Mouse (Mus musculus) lung, postnatal 0 days (tissue): ENCODE data around the gene Hnrnpll. TPM values are rescaled to one million over a fixed set of nuclear protein-coding genes. Genes with fewer than 3 reads are reported as not detected.

ENCODE experiments used
- ATAC-seq: fragments of 200-750 bp; cut with Nextera tagmentation; 2 replicates; pipeline ENCODE4 v1.8.0; 2017; ENCODE audit warnings: moderate library complexity
- DNase-seq: peaks from one replicate; pipeline ENCODE4 v3.0.0-alpha.2; 2016; ENCODE audit warnings: low spot score
- H3K27ac ChIP-seq: fragments of 300-500 bp; sonication (generic); 2 replicates; pipeline ENCODE4 v1.5.1; 2014; ENCODE audit warnings: antibody characterized with exemption, mild to moderate bottlenecking, low read length, mixed read lengths
- H3K27me3 ChIP-seq: fragments of 300-500 bp; sonication (generic); replicated peaks from 2 replicates; pipeline ENCODE4 v1.6.1; 2014; ENCODE audit warnings: low read length, mixed read lengths; ENCODE audit not compliant: insufficient read depth
- H3K36me3 ChIP-seq: fragments of 300-500 bp; sonication (generic); 2 replicates; pipeline ENCODE4 v1.6.1; 2014; ENCODE audit warnings: low read length, mixed read lengths; ENCODE audit not compliant: insufficient read depth
- H3K4me1 ChIP-seq: fragments of 300-500 bp; sonication (generic); 2 replicates; pipeline ENCODE4 v1.6.1; 2014; ENCODE audit warnings: antibody characterized with exemption, low read depth, low read length, mixed read lengths; ENCODE audit not compliant: insufficient read depth
- H3K4me2 ChIP-seq: fragments of 300-500 bp; sonication (generic); replicated peaks from 2 replicates; pipeline ENCODE4 v1.6.1; 2014; ENCODE audit warnings: low read depth, mild to moderate bottlenecking, low read length, moderate library complexity, mixed read lengths
- H3K4me3 ChIP-seq: fragments of 300-500 bp; sonication (generic); 2 replicates; pipeline ENCODE4 v1.5.1; 2014; ENCODE audit warnings: low read depth, low read length
- H3K9ac ChIP-seq: fragments of 300-500 bp; sonication (generic); replicated peaks from 2 replicates; pipeline ENCODE4 v1.6.1; 2014; ENCODE audit warnings: low read depth, mild to moderate bottlenecking
- H3K9me3 ChIP-seq: fragments of 300-500 bp; sonication (generic); 2 replicates; pipeline ENCODE4 v1.6.1; 2016; ENCODE audit warnings: low read length, mixed read lengths
- CTCF ChIP-seq: IDR thresholded peaks from 2 replicates; pipeline ENCODE4 v1.5.1; 2016; ENCODE audit warnings: antibody characterized with exemption, mild to moderate bottlenecking
- EP300 ChIP-seq: IDR thresholded peaks from 2 replicates; pipeline ENCODE4 v1.6.1; 2016; ENCODE audit warnings: antibody characterized with exemption, mild to moderate bottlenecking, control low read depth
- WGBS: fragments of 180-500 bp; shearing (Covaris S2); extraction: QIAGEN DNeasy Blood & Tissue Kit; methylation state at CpG from one replicate; pipeline ENCODE4 v1.1.7; 2014; 5-methylcytosine and 5-hydroxymethylcytosine counted together
- polyA plus RNA-seq: library from polyadenylated mRNA; unstranded; fragments of >200 nt; fragmentation: Nextera tagmentation; extraction: Ambion mirVana; gene quantifications from 2 replicates; pipeline ENCODE4 v1.2.1, GENCODE M21; 2015

Hnrnpll gene
- polyA plus RNA-seq, 1 experiment from 2014 or later: 30.2 TPM

GRCm38 (mm10) chr17:80060828-80061782 is 1.0 kb downstream of the Hnrnpll start:
- Histone ChIP-seq H3K9me3 (no peaks in the 10 kb centered on the region), H3K27ac (peak overlapping the region; percentile 99), H3K36me3 (no peaks in the 10 kb centered on the region), H3K4me3 (peak overlapping the region; percentile 100), H3K27me3 (no peaks in the 10 kb centered on the region), H3K9ac (peak overlapping the region; percentile 97), H3K4me2 (peak overlapping the region; percentile 67), H3K4me1 (peaks cover 9% of the 10 kb centered on the region; the same call in 1 of the 2 replicates)
- no peak for TF ChIP-seq EP300
- no peak for TF ChIP-seq CTCF
- WGBS: 1% methylated on average over 50 of the region's 83 CpGs
- ATAC-seq: no peak
- DNase-seq: peak; percentile 78

GRCm38 (mm10) chr17:80060151-80060550 is 2.0 kb downstream of the Hnrnpll start:
- Histone ChIP-seq H3K4me3 (peak overlapping the region; percentile 100), H3K36me3 (no peaks in the 10 kb centered on the region), H3K9ac (peak overlapping the region; percentile 97; the same call in 1 of the 2 replicates), H3K9me3 (no peaks in the 10 kb centered on the region), H3K27ac (peak overlapping the region; percentile 99), H3K27me3 (no peaks in the 10 kb centered on the region), H3K4me2 (peak overlapping the region; percentile 67), H3K4me1 (peaks cover 9% of the 10 kb centered on the region; the same call in 1 of the 2 replicates)
- TF ChIP-seq EP300 (no peak), CTCF (no peak)
- peak; percentile 25 for DNase-seq
- 7% methylated on average over 5 of the region's 5 CpGs for WGBS
- no peak for ATAC-seq

- Histone ChIP-seq H3K9me3 (no peaks in the 10 kb centered on the region), H3K27me3 (no peaks in the 10 kb centered on the region), H3K4me3 (peak overlapping the region; percentile 100), H3K9ac (peak overlapping the region; percentile 97; the same call in 1 of the 2 replicates), H3K4me1 (peaks cover 9% of the 10 kb centered on the region; the same call in 1 of the 2 replicates), H3K36me3 (no peaks in the 10 kb centered on the region), H3K27ac (0 out of 2 replicates have a peak overlapping the region, but pooled peaks have one; percentile 99), H3K4me2 (peak overlapping the region; percentile 67)
- ATAC-seq (no peak), DNase-seq (peak; percentile 72)
- no peak for TF ChIP-seq CTCF
- no peak for TF ChIP-seq EP300
- 4% methylated on average over 1 of the region's 1 CpGs for WGBS
These were observed 2.4 kb downstream of the Hnrnpll start for GRCm38 (mm10) chr17:80059731-80060130.

- H3K4me1 ChIP-seq: peaks cover 9% of the 10 kb centered on the region; the same call in 1 of the 2 replicates
- no peak overlapping the region for H3K4me3 ChIP-seq
- peak overlapping the region; percentile 74; the same call in 1 of the 2 replicates for H3K27ac ChIP-seq
- peak; percentile 77 for DNase-seq
- no peaks in the 10 kb centered on the region for H3K9me3 ChIP-seq
- H3K4me2 ChIP-seq: peak overlapping the region; percentile 17; the same call in 1 of the 2 replicates
- 42% methylated on average over 1 of the region's 1 CpGs for whole genome bisulfite sequencing
- H3K27me3 ChIP-seq: no peaks in the 10 kb centered on the region
- ATAC-seq: 0 out of 2 replicates have a peak, but pooled peaks have one; percentile 15
- H3K9ac ChIP-seq: no peak overlapping the region
- TF ChIP-seq CTCF: no peak
- TF ChIP-seq EP300: peak; percentile 87
- no peaks in the 10 kb centered on the region for H3K36me3 ChIP-seq
These were observed 3.6 kb downstream of the Hnrnpll start for GRCm38 (mm10) chr17:80058501-80058900.

GRCm38 (mm10) chr17:80053931-80054734 is 8.0 kb downstream of the Hnrnpll start:
- WGBS: 71% methylated on average over 27 of the region's 27 CpGs
- H3K4me1 ChIP-seq: peaks cover 9% of the 10 kb centered on the region; the same call in 1 of the 2 replicates
- H3K27ac ChIP-seq: no peak overlapping the region
- no peak overlapping the region for H3K4me2 ChIP-seq
- no peak overlapping the region for H3K9ac ChIP-seq
- no peak overlapping the region for H3K4me3 ChIP-seq
- no peak for TF ChIP-seq CTCF
- TF ChIP-seq EP300: no peak
- no peak for ATAC-seq
- DNase-seq: no peak
- no peaks in the 10 kb centered on the region for H3K27me3 ChIP-seq
- peaks cover 22% of the 10 kb centered on the region; the same call in 1 of the 2 replicates for H3K36me3 ChIP-seq
- H3K9me3 ChIP-seq: no peaks in the 10 kb centered on the region

GRCm38 (mm10) chr17:80051682-80052081 is 10.5 kb downstream of the Hnrnpll start:
- H3K4me1 ChIP-seq: no peaks in the 10 kb centered on the region
- 83% methylated on average over 1 of the region's 1 CpGs for WGBS
- H3K36me3 ChIP-seq: peaks cover 35% of the 10 kb centered on the region
- TF ChIP-seq EP300 (no peak), CTCF (no peak)
- H3K9me3 ChIP-seq: no peaks in the 10 kb centered on the region
- H3K9ac ChIP-seq: no peak overlapping the region
- no peak overlapping the region for H3K4me2 ChIP-seq
- ATAC-seq: no peak
- no peak overlapping the region for H3K4me3 ChIP-seq
- H3K27ac ChIP-seq: no peak overlapping the region
- DNase-seq: no peak
- H3K27me3 ChIP-seq: no peaks in the 10 kb centered on the region
